Mouse (Mus musculus): ENCODE data around the gene Hsbp1. TPM values are rescaled to one million over a fixed set of nuclear protein-coding genes. Genes with fewer than 3 reads are reported as not detected.
"Not testable (repeated sequence)": the region's sequence is repeated elsewhere in the genome, so short reads cannot be mapped to it uniquely, and the experiment has no call there.

The Hsbp1 gene
- total RNA-seq (2021): 100 to 1,000 TPM; 402 to 432 TPM

GRCm38 (mm10) chr8:119344190-119344856 lies at the start of gene Hsbp1:
TSS of gene Hsbp1 (plus strand) at chr8:119344488.
- peak; percentile 97 to 98 for DNase-seq (ENCODE audit: low spot score in 2 of 2)
- intact Hi-C loops (cut with DNase I): no loop called here

- intact Hi-C loops (cut with DNase I): loop anchor here (10.0 kb wide), 1 partner anchor 211 kb away; no protein-coding TSS in a partner anchor
- no peak for DNase-seq (ENCODE audit: low spot score in 2 of 2)
These were observed 48.8 kb upstream of the Hsbp1 start for GRCm38 (mm10) chr8:119295477-119295876.

GRCm38 (mm10) chr8:119297752-119298151 lies 46.5 kb upstream of the Hsbp1 start:
- DNase-seq (ENCODE audit: low spot score in 2 of 2): peak; percentile 35 to 37
- intact Hi-C loops (cut with DNase I): loop anchor here (2.0 to 10.0 kb wide), 2 partner anchors 73 to 213 kb away; no protein-coding TSS in a partner anchor

GRCm38 (mm10) chr8:119300335-119300734 lies 44.0 kb upstream of the Hsbp1 start:
- intact Hi-C loops (cut with DNase I): no loop called here
- DNase-seq (ENCODE audit: low spot score in 2 of 2): no peak

- DNase-seq (ENCODE audit: low spot score in 2 of 2): peak; percentile 42 to 46
- intact Hi-C loops (cut with DNase I): no loop called here
These were observed 40.1 kb upstream of the Hsbp1 start for GRCm38 (mm10) chr8:119304196-119304595.

- intact Hi-C loops (cut with DNase I): loop anchor here (5.0 kb wide), 1 partner anchor 71 kb away; no protein-coding TSS in a partner anchor
- DNase-seq (ENCODE audit: low spot score in 2 of 2): no peak
These were observed 32.9 kb upstream of the Hsbp1 start for GRCm38 (mm10) chr8:119311412-119311811.

- peak; percentile 14 to 17 for DNase-seq (ENCODE audit: low spot score in 2 of 2)
- intact Hi-C loops (cut with DNase I): no loop called here
These were observed 21.1 kb upstream of the Hsbp1 start for GRCm38 (mm10) chr8:119323215-119323614.

GRCm38 (mm10) chr8:119339546-119339945 lies 4.7 kb upstream of the Hsbp1 start:
- intact Hi-C loops (cut with DNase I): no loop called here
- DNase-seq (ENCODE audit: low spot score in 2 of 2): peak in 1 of 2 experiments; percentile 11

GRCm38 (mm10) chr8:119343606-119344005 lies 682 bp upstream of the Hsbp1 start:
- intact Hi-C loops (cut with DNase I): no loop called here
- DNase-seq (ENCODE audit: low spot score in 2 of 2): no peak

GRCm38 (mm10) chr8:119345029-119345682 lies 868 bp downstream of the Hsbp1 start:
- DNase-seq (ENCODE audit: low spot score in 2 of 2): no peak
- intact Hi-C loops (cut with DNase I): no loop called here

GRCm38 (mm10) chr8:119345683-119346075 lies 1.4 kb downstream of the Hsbp1 start:
- intact Hi-C loops (cut with DNase I): no loop called here
- no peak for DNase-seq (ENCODE audit: low spot score in 2 of 2)

- DNase-seq (ENCODE audit: low spot score in 2 of 2): no peak
- intact Hi-C loops (cut with DNase I): no loop called here
These were observed 7.4 kb downstream of the Hsbp1 start for GRCm38 (mm10) chr8:119351647-119352046.

- intact Hi-C loops (cut with DNase I): no loop called here
- DNase-seq (ENCODE audit: low spot score in 2 of 2): no peak
These were observed 8.8 kb downstream of the Hsbp1 start for GRCm38 (mm10) chr8:119352977-119353658.

GRCm38 (mm10) chr8:119353659-119354023 lies 9.4 kb downstream of the Hsbp1 start:
- intact Hi-C loops (cut with DNase I): no loop called here
- no peak for DNase-seq (ENCODE audit: low spot score in 2 of 2)

GRCm38 (mm10) chr8:119356631-119357030 lies 12.3 kb downstream of the Hsbp1 start:
- intact Hi-C loops (cut with DNase I); DNase-seq (ENCODE audit: low spot score in 2 of 2): not testable (repeated sequence)

- no peak for DNase-seq (ENCODE audit: low spot score in 2 of 2)
- intact Hi-C loops (cut with DNase I): no loop called here
These were observed 13.9 kb downstream of the Hsbp1 start for GRCm38 (mm10) chr8:119358175-119358574.

GRCm38 (mm10) chr8:119358836-119359235 lies 14.5 kb downstream of the Hsbp1 start:
- DNase-seq (ENCODE audit: low spot score in 2 of 2): no peak
- intact Hi-C loops (cut with DNase I): no loop called here

GRCm38 (mm10) chr8:119360686-119361295 lies 16.5 kb downstream of the Hsbp1 start:
- intact Hi-C loops (cut with DNase I): no loop called here
- no peak for DNase-seq (ENCODE audit: low spot score in 2 of 2)

GRCm38 (mm10) chr8:119374716-119375115 lies 30.4 kb downstream of the Hsbp1 start:
- DNase-seq (ENCODE audit: low spot score in 2 of 2); intact Hi-C loops (cut with DNase I): not testable (repeated sequence)

GRCm38 (mm10) chr8:119378476-119378875 lies 34.2 kb downstream of the Hsbp1 start:
- DNase-seq (ENCODE audit: low spot score in 2 of 2): no peak
- intact Hi-C loops (cut with DNase I): no loop called here

Data from left cerebral cortex, postnatal 25 days (tissue).